Mouse (Mus musculus): Measurements from ENCODE around the gene Mgat5. TPM values are rescaled to one million over a fixed set of nuclear protein-coding genes. Genes with fewer than 3 reads are reported as not detected.

The Mgat5 gene
- polyA plus RNA-seq, 1 experiment from 2014 or later, result 16.0 TPM

DNA sequence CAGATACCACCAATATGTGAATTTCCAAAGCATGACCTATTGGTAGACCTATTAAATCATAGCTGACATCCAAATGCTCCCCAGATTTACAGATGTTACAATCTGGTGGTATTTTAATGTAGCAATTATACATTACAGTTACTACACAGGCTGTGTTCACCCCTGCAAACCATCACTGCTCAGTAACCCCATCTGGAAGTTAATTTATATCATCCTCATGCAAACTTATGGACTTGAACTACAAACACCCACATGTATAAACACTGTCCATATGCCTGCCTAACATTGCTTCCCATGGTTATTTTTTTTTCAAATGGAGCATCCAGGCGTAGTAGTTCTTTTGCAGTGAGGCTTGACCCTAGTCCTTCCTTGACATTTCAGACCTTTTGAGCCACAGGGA, 236.2 kb downstream of the Mgat5 start:
- no peak overlapping the region for H3K4me2 ChIP-seq (ENCODE audit: low read length)
- no peaks in the 10 kb centered on the region for H3K9me3 ChIP-seq (replicated peaks; ENCODE audit: control insufficient read depth, low read length, poor library complexity, severe bottlenecking)
- 87% methylated on average over 1 of the region's 1 CpGs for WGBS
- ATAC-seq, result no peak
- no peak overlapping the region for H3K27ac ChIP-seq (ENCODE audit: low read length)
- no peak overlapping the region for H3K4me3 ChIP-seq (ENCODE audit: low read depth, low read length)
- no peaks in the 10 kb centered on the region for H3K27me3 ChIP-seq (ENCODE audit: control insufficient read depth, insufficient read depth, low read depth, low read length)
- peaks cover 6% of the 10 kb centered on the region; the same call in 1 of the 2 replicates for H3K4me1 ChIP-seq (ENCODE audit: control insufficient read depth, insufficient read depth, low read length)
- H3K36me3 ChIP-seq (ENCODE audit: control insufficient read depth, insufficient read depth, low read length), result no peaks in the 10 kb centered on the region
- H3K9ac ChIP-seq (ENCODE audit: low read depth, low read length), result no peak overlapping the region

DNA sequence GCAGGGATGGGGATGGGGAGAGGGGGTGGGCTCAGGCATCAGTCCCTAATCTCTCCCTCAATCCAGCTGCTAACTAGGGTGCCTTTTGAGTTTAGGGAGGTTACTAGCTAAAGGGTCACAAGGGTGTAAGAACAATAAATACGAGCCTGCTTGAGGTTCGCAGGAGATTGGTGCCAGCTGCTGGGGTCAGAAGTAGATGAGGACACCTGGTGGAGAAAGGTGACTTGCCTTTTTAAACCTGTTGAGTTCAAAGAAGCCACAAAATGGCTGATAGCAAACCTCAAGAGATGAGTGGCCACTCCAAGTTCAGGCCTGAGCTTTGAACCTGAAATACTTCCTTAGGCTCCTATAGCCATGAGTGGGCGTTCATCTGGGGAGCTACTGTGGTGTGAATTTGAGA, 236.9 kb downstream of the Mgat5 start:
- no peaks in the 10 kb centered on the region for H3K9me3 ChIP-seq (replicated peaks; ENCODE audit: control insufficient read depth, low read length, poor library complexity, severe bottlenecking)
- H3K4me1 ChIP-seq (ENCODE audit: control insufficient read depth, insufficient read depth, low read length), result peaks cover 6% of the 10 kb centered on the region; the same call in 1 of the 2 replicates
- no peak overlapping the region for H3K4me3 ChIP-seq (ENCODE audit: low read depth, low read length)
- no peak overlapping the region for H3K9ac ChIP-seq (ENCODE audit: low read depth, low read length)
- no peak overlapping the region for H3K4me2 ChIP-seq (ENCODE audit: low read length)
- H3K27me3 ChIP-seq (ENCODE audit: control insufficient read depth, insufficient read depth, low read depth, low read length), result no peaks in the 10 kb centered on the region
- no peak overlapping the region for H3K27ac ChIP-seq (ENCODE audit: low read length)
- no peaks in the 10 kb centered on the region for H3K36me3 ChIP-seq (ENCODE audit: control insufficient read depth, insufficient read depth, low read length)
- ATAC-seq, result no peak
- 83% methylated on average over 3 of the region's 3 CpGs for WGBS

DNA sequence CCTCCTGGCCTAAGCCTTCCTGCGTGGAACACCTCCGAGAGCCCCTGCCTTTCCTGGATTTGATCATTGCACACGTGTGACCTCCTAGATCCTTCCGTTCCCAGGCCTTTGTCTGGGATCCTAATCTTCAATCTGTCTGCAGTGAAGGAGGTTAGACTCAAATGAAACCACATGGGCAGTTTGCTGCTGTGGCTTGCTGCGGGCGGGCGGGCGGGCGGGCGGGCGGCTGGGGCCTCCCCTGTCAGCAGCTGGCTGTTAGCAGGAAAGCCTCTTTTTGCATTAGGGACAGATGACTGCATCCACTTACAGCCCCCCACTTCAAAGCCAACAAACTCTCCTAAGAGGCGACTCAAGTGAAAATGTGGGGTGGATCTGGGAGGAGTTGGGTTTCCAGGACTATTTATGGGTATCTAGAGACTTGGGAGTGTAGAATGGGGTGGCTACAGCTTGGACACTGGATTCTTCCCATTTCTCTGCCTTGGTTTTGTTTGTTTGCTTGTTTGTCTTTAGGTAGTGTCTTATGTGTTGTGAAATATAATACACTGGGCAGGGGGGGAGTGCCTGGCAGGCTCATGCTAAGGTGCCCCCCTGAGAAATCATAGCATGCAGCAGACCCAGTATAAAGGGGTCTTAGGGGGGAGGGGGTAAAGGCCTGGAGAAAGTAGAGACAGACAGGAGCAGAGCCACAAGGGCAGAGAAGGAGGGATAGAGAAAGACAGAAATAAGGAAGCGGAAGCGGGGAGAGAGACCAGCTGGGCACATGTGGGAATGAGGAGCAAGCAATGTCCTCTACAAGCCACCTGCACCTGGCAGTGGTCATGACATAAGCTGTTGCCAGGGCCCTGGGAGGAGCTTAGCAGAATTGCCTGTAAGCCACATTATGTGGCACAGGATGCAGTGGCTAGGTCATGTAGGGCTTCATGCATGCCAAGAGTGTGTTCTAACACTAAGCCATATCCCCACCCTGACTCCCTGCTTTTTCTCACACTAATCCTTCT, 238.4 kb downstream of the Mgat5 start:
- no peak overlapping the region for H3K4me2 ChIP-seq (ENCODE audit: low read length)
- H3K36me3 ChIP-seq (ENCODE audit: control insufficient read depth, insufficient read depth, low read length), result 0 out of 2 replicates have a peak, but pooled peaks cover 3% of the 10 kb centered on the region
- H3K9ac ChIP-seq (ENCODE audit: low read depth, low read length), result no peak overlapping the region
- WGBS, result 26% methylated on average over 14 of the region's 14 CpGs
- no peak overlapping the region for H3K4me3 ChIP-seq (ENCODE audit: low read depth, low read length)
- H3K27ac ChIP-seq (ENCODE audit: low read length), result no peak overlapping the region
- ATAC-seq, result peak; percentile 19; the same call in 1 of the 2 replicates
- peaks cover 6% of the 10 kb centered on the region; the same call in 1 of the 2 replicates for H3K4me1 ChIP-seq (ENCODE audit: control insufficient read depth, insufficient read depth, low read length)
- H3K27me3 ChIP-seq (ENCODE audit: control insufficient read depth, insufficient read depth, low read depth, low read length), result no peaks in the 10 kb centered on the region
- peaks cover 3% of the 10 kb centered on the region; the same call in 1 of the 2 replicates for H3K9me3 ChIP-seq (replicated peaks; ENCODE audit: control insufficient read depth, low read length, poor library complexity, severe bottlenecking)

DNA sequence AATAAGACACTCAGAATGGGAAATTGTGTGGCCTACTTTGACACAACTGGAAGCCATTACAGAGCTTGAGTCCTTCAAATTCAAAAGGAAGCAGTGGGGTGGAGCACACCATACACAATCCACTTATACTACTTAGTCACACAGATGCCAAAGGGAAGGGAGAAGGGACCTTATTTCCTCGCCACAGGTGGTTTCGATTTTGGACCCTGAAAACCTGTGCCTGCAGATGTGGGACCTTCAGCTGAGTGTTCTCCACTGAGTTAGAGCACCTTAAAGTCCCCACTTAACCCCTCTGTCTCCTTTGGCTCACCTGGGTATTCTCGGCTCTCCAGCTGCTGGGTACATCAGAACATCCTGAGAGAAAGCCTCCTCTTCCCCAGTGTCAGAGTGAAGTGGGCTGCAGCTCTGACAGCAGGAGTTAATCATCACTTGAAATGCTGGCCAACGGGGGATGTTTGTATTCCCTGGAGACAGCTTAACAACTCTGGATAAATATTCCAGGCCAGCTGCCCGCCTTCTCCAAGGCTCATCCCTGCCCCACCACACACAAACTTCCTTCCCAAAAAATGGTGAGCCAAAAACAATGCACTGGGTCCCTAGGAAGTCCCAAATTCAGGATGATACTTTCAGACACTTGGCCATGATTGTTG, 240.1 kb downstream of the Mgat5 start:
- H3K27me3 ChIP-seq (ENCODE audit: control insufficient read depth, insufficient read depth, low read depth, low read length), result no peaks in the 10 kb centered on the region
- no peak for ATAC-seq
- peaks cover 7% of the 10 kb centered on the region for H3K36me3 ChIP-seq (ENCODE audit: control insufficient read depth, insufficient read depth, low read length)
- H3K9ac ChIP-seq (ENCODE audit: low read depth, low read length), result no peak overlapping the region
- H3K27ac ChIP-seq (ENCODE audit: low read length), result no peak overlapping the region
- peaks cover 6% of the 10 kb centered on the region; the same call in 1 of the 2 replicates for H3K9me3 ChIP-seq (replicated peaks; ENCODE audit: control insufficient read depth, low read length, poor library complexity, severe bottlenecking)
- H3K4me3 ChIP-seq (ENCODE audit: low read depth, low read length), result no peak overlapping the region
- WGBS, result 35% methylated on average over 5 of the region's 5 CpGs
- H3K4me1 ChIP-seq (ENCODE audit: control insufficient read depth, insufficient read depth, low read length), result peaks cover 6% of the 10 kb centered on the region; the same call in 1 of the 2 replicates
- no peak overlapping the region for H3K4me2 ChIP-seq (ENCODE audit: low read length)

- H3K4me3 ChIP-seq (ENCODE audit: low read depth, low read length), result no peak overlapping the region
- H3K4me2 ChIP-seq (ENCODE audit: low read length), result no peak overlapping the region
- no peak for ATAC-seq
- 95% methylated on average over 6 of the region's 6 CpGs for WGBS
- H3K27me3 ChIP-seq (ENCODE audit: control insufficient read depth, insufficient read depth, low read depth, low read length), result no peaks in the 10 kb centered on the region
- H3K9me3 ChIP-seq (replicated peaks; ENCODE audit: control insufficient read depth, low read length, poor library complexity, severe bottlenecking), result peaks cover 1% of the 10 kb centered on the region; the same call in 1 of the 2 replicates
- H3K27ac ChIP-seq (ENCODE audit: low read length), result no peak overlapping the region
- peaks cover 4% of the 10 kb centered on the region for H3K36me3 ChIP-seq (ENCODE audit: control insufficient read depth, insufficient read depth, low read length)
- peaks cover 3% of the 10 kb centered on the region; the same call in 1 of the 2 replicates for H3K4me1 ChIP-seq (ENCODE audit: control insufficient read depth, insufficient read depth, low read length)
- H3K9ac ChIP-seq (ENCODE audit: low read depth, low read length), result no peak overlapping the region
These were observed 248.6 kb downstream of the Mgat5 start for GRCm38 (mm10) chr1:127453397-127453796.

DNA sequence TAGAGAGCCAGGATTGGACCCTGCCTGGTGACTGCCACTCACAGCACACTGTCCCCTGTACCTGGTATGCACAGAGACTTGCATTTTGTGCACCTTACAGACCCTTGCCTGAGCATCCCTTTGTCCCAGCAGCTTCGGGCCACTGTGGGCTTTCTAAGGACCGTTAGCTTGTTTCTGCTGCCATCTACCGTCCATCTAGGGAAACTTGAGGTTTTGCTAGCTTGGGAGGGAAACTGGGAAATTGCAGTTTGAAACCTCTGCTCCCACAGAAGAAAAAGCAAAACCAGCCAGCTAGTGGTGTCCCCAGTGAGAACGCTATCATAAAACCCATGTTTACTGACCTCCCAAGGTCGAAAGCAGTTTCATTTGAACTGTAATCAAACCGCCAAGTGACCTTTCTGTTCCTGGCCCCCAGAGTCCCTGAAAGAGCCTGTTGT, 254.2 kb downstream of the Mgat5 start:
- ATAC-seq, result peak; percentile 90
- Histone ChIP-seq H3K27me3 (ENCODE audit: control insufficient read depth, insufficient read depth, low read depth, low read length) (no peaks in the 10 kb centered on the region), H3K27ac (ENCODE audit: low read length) (peak overlapping the region; percentile 60), H3K9me3 (replicated peaks; ENCODE audit: control insufficient read depth, low read length, poor library complexity, severe bottlenecking) (no peaks in the 10 kb centered on the region), H3K4me2 (ENCODE audit: low read length) (no peak overlapping the region), H3K9ac (ENCODE audit: low read depth, low read length) (peak overlapping the region; percentile 42; the same call in 1 of the 2 replicates), H3K4me1 (ENCODE audit: control insufficient read depth, insufficient read depth, low read length) (peaks cover 6% of the 10 kb centered on the region; the same call in 1 of the 2 replicates), H3K36me3 (ENCODE audit: control insufficient read depth, insufficient read depth, low read length) (no peaks in the 10 kb centered on the region), H3K4me3 (ENCODE audit: low read depth, low read length) (no peak overlapping the region)
- 16% methylated on average over 6 of the region's 6 CpGs for WGBS

DNA sequence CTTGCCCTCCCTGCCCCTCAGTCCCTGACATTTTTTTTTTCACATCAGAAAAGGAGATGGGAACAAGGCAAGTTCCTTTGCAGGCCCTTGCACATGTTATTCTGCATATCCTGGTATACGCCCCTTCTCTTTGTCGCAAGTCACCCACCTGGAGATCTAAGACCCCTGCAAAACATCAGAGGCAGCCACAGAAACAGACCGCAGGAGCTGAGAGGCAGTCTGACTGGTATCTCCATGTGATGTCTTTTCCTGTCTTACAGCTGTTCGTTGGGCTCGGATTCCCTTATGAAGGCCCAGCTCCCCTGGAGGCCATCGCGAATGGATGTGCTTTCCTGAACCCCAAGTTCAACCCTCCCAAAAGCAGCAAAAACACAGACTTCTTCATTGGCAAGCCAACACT, 254.8 kb downstream of the Mgat5 start:
- Histone ChIP-seq H3K4me1 (ENCODE audit: control insufficient read depth, insufficient read depth, low read length) (peaks cover 6% of the 10 kb centered on the region; the same call in 1 of the 2 replicates), H3K9ac (ENCODE audit: low read depth, low read length) (no peak overlapping the region), H3K9me3 (replicated peaks; ENCODE audit: control insufficient read depth, low read length, poor library complexity, severe bottlenecking) (no peaks in the 10 kb centered on the region), H3K4me2 (ENCODE audit: low read length) (no peak overlapping the region), H3K27ac (ENCODE audit: low read length) (no peak overlapping the region), H3K36me3 (ENCODE audit: control insufficient read depth, insufficient read depth, low read length) (no peaks in the 10 kb centered on the region), H3K27me3 (ENCODE audit: control insufficient read depth, insufficient read depth, low read depth, low read length) (no peaks in the 10 kb centered on the region), H3K4me3 (ENCODE audit: low read depth, low read length) (no peak overlapping the region)
- WGBS, result 76% methylated on average over 7 of the region's 7 CpGs
- no peak for ATAC-seq

GRCm38 (mm10) chr1:127461017-127461416, 256.2 kb downstream of the Mgat5 start:
- no peak overlapping the region for H3K4me3 ChIP-seq (ENCODE audit: low read depth, low read length)
- H3K27ac ChIP-seq (ENCODE audit: low read length), result no peak overlapping the region
- H3K4me1 ChIP-seq (ENCODE audit: control insufficient read depth, insufficient read depth, low read length), result peaks cover 6% of the 10 kb centered on the region; the same call in 1 of the 2 replicates
- ATAC-seq, result no peak
- H3K36me3 ChIP-seq (ENCODE audit: control insufficient read depth, insufficient read depth, low read length), result no peaks in the 10 kb centered on the region
- no peaks in the 10 kb centered on the region for H3K9me3 ChIP-seq (replicated peaks; ENCODE audit: control insufficient read depth, low read length, poor library complexity, severe bottlenecking)
- H3K27me3 ChIP-seq (ENCODE audit: control insufficient read depth, insufficient read depth, low read depth, low read length), result no peaks in the 10 kb centered on the region
- no peak overlapping the region for H3K4me2 ChIP-seq (ENCODE audit: low read length)
- H3K9ac ChIP-seq (ENCODE audit: low read depth, low read length), result no peak overlapping the region
- WGBS, result 75% methylated on average over 9 of the region's 9 CpGs
